Mouse (Mus musculus) ES-Bruce4 (cell line): ENCODE results near the gene Aldh1a7. TPM values are rescaled to one million over a fixed set of nuclear protein-coding genes. Genes with fewer than 3 reads are reported as not detected.
"Not testable (repeated sequence)": the region's sequence is repeated elsewhere in the genome, so short reads cannot be mapped to it uniquely, and the experiment has no call there.

Experiments used
- H3K27ac ChIP-seq: 2 replicates; pipeline ENCODE4 v1.5.1; 2012; ENCODE audit warnings: low read length, inconsistent platforms; ENCODE audit not compliant: insufficient read depth
- H3K27me3 ChIP-seq: 2 replicates; pipeline ENCODE4 v1.6.1; 2012; ENCODE audit warnings: mild to moderate bottlenecking, low read length, inconsistent platforms; ENCODE audit not compliant: control insufficient read depth, poor library complexity, insufficient read depth, severe bottlenecking
- H3K36me3 ChIP-seq: 2 replicates; pipeline ENCODE4 v1.6.1; 2012; ENCODE audit warnings: inconsistent platforms, mild to moderate bottlenecking, low read length, moderate library complexity; ENCODE audit not compliant: control insufficient read depth, poor library complexity, insufficient read depth, severe bottlenecking
- H3K4me1 ChIP-seq: one replicate; pipeline ENCODE4 v1.8.1; 2011; ENCODE audit warnings: low read length; ENCODE audit not compliant: control insufficient read depth, insufficient read depth
- H3K4me3 ChIP-seq: 2 replicates; pipeline ENCODE4 v1.5.1; 2011; ENCODE audit warnings: low read depth, mild to moderate bottlenecking, low read length
- H3K9ac ChIP-seq: 2 replicates; pipeline ENCODE4 v1.6.1; 2012; ENCODE audit warnings: low read depth, mild to moderate bottlenecking, inconsistent platforms; ENCODE audit not compliant: poor library complexity, severe bottlenecking
- H3K9me3 ChIP-seq: replicated peaks from 2 replicates; pipeline ENCODE4 v1.6.1; 2012; ENCODE audit warnings: mild to moderate bottlenecking, low read length, inconsistent platforms; ENCODE audit not compliant: control insufficient read depth, poor library complexity, insufficient read depth, severe bottlenecking
- CTCF ChIP-seq: IDR thresholded peaks from one replicate; pipeline ENCODE4 v1.8.1; 2011; ENCODE audit warnings: low read depth, low read length
- EP300 ChIP-seq: IDR thresholded peaks from 2 replicates; pipeline ENCODE4 v1.6.1; 2011; ENCODE audit warnings: low read depth, low read length; ENCODE audit not compliant: insufficient read depth
- POLR2A ChIP-seq: IDR thresholded peaks from one replicate; pipeline ENCODE4 v1.8.1; 2011; ENCODE audit warnings: low read length; ENCODE audit not compliant: insufficient read depth
- polyA plus RNA-seq: library from polyadenylated mRNA; stranded (reverse); fragments of >200 nt; gene quantifications from 2 replicates; pipeline ENCODE4 v1.2.4, GENCODE M21; 2011; ENCODE audit warnings: low read depth; ENCODE audit not compliant: missing spikeins, insufficient read depth, insufficient read length

Gene Aldh1a7
- polyA plus RNA-seq, 1 experiment, result not detected

- Histone ChIP-seq H3K4me3 (no peak overlapping the region), H3K9ac (no peak overlapping the region), H3K27me3 (no peaks in the 10 kb centered on the region), H3K9me3 (no peaks in the 10 kb centered on the region), H3K36me3 (no peaks in the 10 kb centered on the region), H3K4me1 (no peaks in the 10 kb centered on the region), H3K27ac (no peak overlapping the region)
- no peak for TF ChIP-seq CTCF
- no peak for TF ChIP-seq POLR2A
- TF ChIP-seq EP300, result no peak
These were observed 74.2 kb downstream of the Aldh1a7 start for GRCm38 (mm10) chr19:20653082-20653676.

- Histone ChIP-seq H3K4me3 (no peak overlapping the region), H3K27ac (no peak overlapping the region), H3K9me3 (no peaks in the 10 kb centered on the region), H3K36me3 (no peaks in the 10 kb centered on the region), H3K27me3 (no peaks in the 10 kb centered on the region), H3K4me1 (no peaks in the 10 kb centered on the region), H3K9ac (no peak overlapping the region)
- no peak for TF ChIP-seq POLR2A
- TF ChIP-seq CTCF, result no peak
- TF ChIP-seq EP300, result no peak
These were observed 77.4 kb downstream of the Aldh1a7 start for GRCm38 (mm10) chr19:20650008-20650407.

- not testable (repeated sequence) for H3K4me1 ChIP-seq, H3K36me3 ChIP-seq, H3K9ac ChIP-seq, H3K4me3 ChIP-seq, H3K27ac ChIP-seq, H3K27me3 ChIP-seq, H3K9me3 ChIP-seq
These were observed 79.9 kb downstream of the Aldh1a7 start for GRCm38 (mm10) chr19:20647496-20647895.

GRCm38 (mm10) chr19:20644346-20644745 lies 83.0 kb downstream of the Aldh1a7 start:
- no peaks in the 10 kb centered on the region for H3K36me3 ChIP-seq
- no peaks in the 10 kb centered on the region for H3K4me1 ChIP-seq
- no peak overlapping the region for H3K4me3 ChIP-seq
- no peaks in the 10 kb centered on the region for H3K9me3 ChIP-seq
- no peaks in the 10 kb centered on the region for H3K27me3 ChIP-seq
- no peak overlapping the region for H3K27ac ChIP-seq
- TF ChIP-seq POLR2A (no peak), CTCF (no peak), EP300 (no peak)
- H3K9ac ChIP-seq, result no peak overlapping the region

Other genes with a start within 250 kb of the Aldh1a7 start
- gene Aldh1a1, start 234.8 kb downstream of the Aldh1a7 start, polyA plus RNA-seq, result not detected in 2 replicates
- gene Tmc1, start 226.6 kb upstream of the Aldh1a7 start, polyA plus RNA-seq, result 0.37 TPM in 1 of 2 replicates, not detected in the other